Mouse (Mus musculus) G1E (cell line): ENCODE results near the gene Fbxo22.

Source experiments
- CTCF ChIP-seq: IDR thresholded peaks from 2 replicates; pipeline ENCODE4 v1.5.1; 2012; ENCODE audit warnings: low read depth, low read length, inconsistent platforms, mixed read lengths
- GATA1 ChIP-seq: IDR thresholded peaks from 2 replicates; pipeline ENCODE4 v1.6.1; 2012; ENCODE audit warnings: borderline replicate concordance, low read length, inconsistent platforms, mixed read lengths
- GATA2 ChIP-seq: IDR thresholded peaks from 2 replicates; pipeline ENCODE4 v1.6.1; 2012; ENCODE audit warnings: low read depth, low read length, inconsistent platforms, borderline replicate concordance
- POLR2AphosphoS5 ChIP-seq: IDR thresholded peaks from 2 replicates; pipeline ENCODE4 v1.6.1; 2012; ENCODE audit warnings: low read depth, low read length, inconsistent platforms; ENCODE audit not compliant: insufficient replicate concordance
- TAL1 ChIP-seq: conservative IDR thresholded peaks from 2 replicates; pipeline ENCODE4 v1.6.1; 2012; ENCODE audit warnings: low read depth, low read length, inconsistent platforms, mixed read lengths

DNA sequence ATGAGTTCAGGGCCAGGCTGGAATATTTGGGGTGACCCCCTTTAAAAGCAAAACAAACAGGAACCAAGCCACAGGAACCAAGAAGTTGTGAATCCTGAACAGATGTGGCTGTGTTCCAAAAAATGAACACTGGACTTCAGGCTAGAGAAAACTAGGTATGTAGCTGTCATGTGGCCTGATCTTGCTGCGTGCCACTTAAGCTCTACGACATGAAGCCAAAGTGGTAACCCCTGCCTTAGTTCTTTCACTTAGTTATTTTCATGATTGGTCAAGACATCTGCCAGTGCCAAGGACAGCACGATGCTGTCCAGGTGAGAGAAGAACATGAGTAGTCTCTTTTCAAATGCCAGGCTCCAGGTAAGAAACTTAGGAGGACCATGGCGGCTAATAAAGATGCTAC, 38.2 kb downstream of the Fbxo22 start:
- no peak for TF ChIP-seq CTCF
- no peak for TF ChIP-seq GATA1
- no peak for TF ChIP-seq TAL1
- no peak for TF ChIP-seq POLR2AphosphoS5
- TF ChIP-seq GATA2, result no peak
